Mouse (Mus musculus) neural tube, embryonic 15.5 days (tissue): ENCODE data around the gene Nr2c1. TPM values are rescaled to one million over a fixed set of nuclear protein-coding genes. Genes with fewer than 3 reads are reported as not detected.
A peak's percentile ranks its signal among the peaks of the same experiment; 100 is the strongest.

Experiments used
- ATAC-seq: fragments of 200-750 bp; cut with Nextera tagmentation; 2 replicates; pipeline ENCODE4 v1.8.0; 2017; ENCODE audit warnings: mild to moderate bottlenecking, moderate TSS enrichment, moderate library complexity; ENCODE audit not compliant: low FRiP score
- H3K27ac ChIP-seq: fragments of 300-500 bp; sonication (generic); replicated peaks from 2 replicates; pipeline ENCODE4 v1.5.1; 2015; ENCODE audit warnings: mild to moderate bottlenecking, inconsistent platforms
- H3K27me3 ChIP-seq: fragments of 300-500 bp; sonication (generic); replicated peaks from 2 replicates; pipeline ENCODE4 v1.6.1; 2015; ENCODE audit warnings: inconsistent platforms
- H3K36me3 ChIP-seq: fragments of 300-500 bp; sonication (generic); 2 replicates; pipeline ENCODE4 v1.6.1; 2015; ENCODE audit warnings: inconsistent platforms
- H3K4me1 ChIP-seq: fragments of 300-500 bp; sonication (generic); 2 replicates; pipeline ENCODE4 v1.6.1; 2015; ENCODE audit warnings: inconsistent platforms
- H3K4me2 ChIP-seq: fragments of 300-500 bp; sonication (generic); 2 replicates; pipeline ENCODE4 v1.6.1; 2015; ENCODE audit warnings: inconsistent platforms, mild to moderate bottlenecking, moderate library complexity
- H3K4me3 ChIP-seq: fragments of 300-500 bp; sonication (generic); replicated peaks from 2 replicates; pipeline ENCODE4 v1.5.1; 2015; ENCODE audit warnings: mild to moderate bottlenecking, inconsistent platforms
- H3K9ac ChIP-seq: fragments of 300-500 bp; sonication (generic); replicated peaks from 2 replicates; pipeline ENCODE4 v1.6.1; 2015; ENCODE audit warnings: mild to moderate bottlenecking, inconsistent platforms
- H3K9me3 ChIP-seq: fragments of 300-500 bp; sonication (generic); replicated peaks from 2 replicates; pipeline ENCODE4 v1.6.1; 2016; ENCODE audit warnings: inconsistent platforms
- WGBS: fragments of 180-500 bp; shearing (Covaris S2); methylation state at CpG from one replicate; pipeline ENCODE4 v1.1.7; 2015; ENCODE audit warnings: mixed read lengths; 5-methylcytosine and 5-hydroxymethylcytosine counted together
- polyA plus RNA-seq: library from polyadenylated mRNA; unstranded; fragments of >200 nt; fragmentation: Nextera tagmentation; extraction: Ambion mirVana; gene quantifications from 2 replicates; pipeline ENCODE4 v1.2.1, GENCODE M21; 2015

Gene Nr2c1
- polyA plus RNA-seq, 1 experiment from 2014 or later: 6.6 TPM

- no peak overlapping the region for H3K27ac ChIP-seq
- WGBS: 92% methylated on average over 7 of the region's 7 CpGs
- no peaks in the 10 kb centered on the region for H3K9me3 ChIP-seq
- no peaks in the 10 kb centered on the region; the same call in 1 of the 2 replicates for H3K36me3 ChIP-seq
- no peaks in the 10 kb centered on the region for H3K27me3 ChIP-seq
- no peak overlapping the region for H3K4me3 ChIP-seq
- H3K4me2 ChIP-seq: no peak overlapping the region
- ATAC-seq: no peak
- H3K9ac ChIP-seq: no peak overlapping the region
- no peaks in the 10 kb centered on the region; the same call in 1 of the 2 replicates for H3K4me1 ChIP-seq
Observed at GRCm38 (mm10) chr10:94118993-94119392, 28.8 kb upstream of the Nr2c1 start.

- no peaks in the 10 kb centered on the region; the same call in 1 of the 2 replicates for H3K36me3 ChIP-seq
- H3K27ac ChIP-seq: no peak overlapping the region
- H3K4me2 ChIP-seq: no peak overlapping the region
- no peaks in the 10 kb centered on the region for H3K27me3 ChIP-seq
- H3K4me1 ChIP-seq: no peaks in the 10 kb centered on the region; the same call in 1 of the 2 replicates
- no peak for ATAC-seq
- no peak overlapping the region for H3K9ac ChIP-seq
- 91% methylated on average over 9 of the region's 9 CpGs for WGBS
- H3K9me3 ChIP-seq: no peaks in the 10 kb centered on the region
- H3K4me3 ChIP-seq: no peak overlapping the region
Observed at GRCm38 (mm10) chr10:94120676-94121075, 27.1 kb upstream of the Nr2c1 start.

GRCm38 (mm10) chr10:94122595-94122994 lies 25.2 kb upstream of the Nr2c1 start:
- no peaks in the 10 kb centered on the region; the same call in 1 of the 2 replicates for H3K36me3 ChIP-seq
- H3K4me1 ChIP-seq: no peaks in the 10 kb centered on the region
- no peak overlapping the region for H3K4me3 ChIP-seq
- H3K27ac ChIP-seq: no peak overlapping the region
- no peaks in the 10 kb centered on the region for H3K27me3 ChIP-seq
- no peak overlapping the region for H3K4me2 ChIP-seq
- no peak overlapping the region for H3K9ac ChIP-seq
- ATAC-seq: no peak
- H3K9me3 ChIP-seq: no peaks in the 10 kb centered on the region
- 96% methylated on average over 7 of the region's 7 CpGs for WGBS

GRCm38 (mm10) chr10:94123581-94123980 lies 24.2 kb upstream of the Nr2c1 start:
- Histone ChIP-seq H3K9ac (no peak overlapping the region), H3K36me3 (no peaks in the 10 kb centered on the region; the same call in 1 of the 2 replicates), H3K4me3 (no peak overlapping the region), H3K4me1 (no peaks in the 10 kb centered on the region), H3K9me3 (no peaks in the 10 kb centered on the region), H3K27me3 (no peaks in the 10 kb centered on the region), H3K4me2 (no peak overlapping the region), H3K27ac (no peak overlapping the region)
- WGBS: 78% methylated on average over 5 of the region's 5 CpGs
- ATAC-seq: no peak

GRCm38 (mm10) chr10:94124376-94124775 lies 23.4 kb upstream of the Nr2c1 start:
- no peak for ATAC-seq
- no peaks in the 10 kb centered on the region for H3K9me3 ChIP-seq
- H3K27me3 ChIP-seq: no peaks in the 10 kb centered on the region
- H3K4me3 ChIP-seq: no peak overlapping the region
- H3K27ac ChIP-seq: no peak overlapping the region
- H3K4me2 ChIP-seq: no peak overlapping the region
- H3K9ac ChIP-seq: no peak overlapping the region
- peaks cover 5% of the 10 kb centered on the region; the same call in 1 of the 2 replicates for H3K4me1 ChIP-seq
- 82% methylated on average over 5 of the region's 5 CpGs for WGBS
- H3K36me3 ChIP-seq: no peaks in the 10 kb centered on the region; the same call in 1 of the 2 replicates

- Histone ChIP-seq H3K9me3 (no peaks in the 10 kb centered on the region), H3K36me3 (no peaks in the 10 kb centered on the region), H3K27ac (peak overlapping the region; percentile 60), H3K27me3 (no peaks in the 10 kb centered on the region), H3K4me2 (no peak overlapping the region), H3K4me1 (peaks cover 8% of the 10 kb centered on the region; the same call in 1 of the 2 replicates), H3K4me3 (no peak overlapping the region), H3K9ac (no peak overlapping the region)
- 8% methylated on average over 9 of the region's 9 CpGs for WGBS
- peak; percentile 77; the same call in 1 of the 2 replicates for ATAC-seq
Observed at GRCm38 (mm10) chr10:94129680-94130119, 18.1 kb upstream of the Nr2c1 start.

- H3K27me3 ChIP-seq: no peaks in the 10 kb centered on the region
- H3K4me2 ChIP-seq: no peak overlapping the region
- H3K27ac ChIP-seq: no peak overlapping the region
- no peaks in the 10 kb centered on the region for H3K9me3 ChIP-seq
- no peak overlapping the region for H3K9ac ChIP-seq
- H3K4me1 ChIP-seq: peaks cover 8% of the 10 kb centered on the region; the same call in 1 of the 2 replicates
- 77% methylated on average over 8 of the region's 8 CpGs for WGBS
- ATAC-seq: no peak
- H3K36me3 ChIP-seq: no peaks in the 10 kb centered on the region
- no peak overlapping the region for H3K4me3 ChIP-seq
Observed at GRCm38 (mm10) chr10:94133081-94133480, 14.7 kb upstream of the Nr2c1 start.

- H3K4me3 ChIP-seq: no peak overlapping the region
- H3K9me3 ChIP-seq: no peaks in the 10 kb centered on the region
- no peaks in the 10 kb centered on the region for H3K36me3 ChIP-seq
- H3K4me2 ChIP-seq: no peak overlapping the region
- no peaks in the 10 kb centered on the region for H3K27me3 ChIP-seq
- WGBS: 89% methylated on average over 7 of the region's 7 CpGs
- no peak overlapping the region for H3K27ac ChIP-seq
- peaks cover 8% of the 10 kb centered on the region; the same call in 1 of the 2 replicates for H3K4me1 ChIP-seq
- ATAC-seq: no peak
- no peak overlapping the region for H3K9ac ChIP-seq
Observed at GRCm38 (mm10) chr10:94133674-94134073, 14.1 kb upstream of the Nr2c1 start.

- Histone ChIP-seq H3K9ac (no peak overlapping the region), H3K9me3 (no peaks in the 10 kb centered on the region), H3K4me3 (no peak overlapping the region), H3K27me3 (no peaks in the 10 kb centered on the region), H3K36me3 (no peaks in the 10 kb centered on the region), H3K4me1 (no peaks in the 10 kb centered on the region), H3K27ac (no peak overlapping the region), H3K4me2 (no peak overlapping the region)
- WGBS: 90% methylated on average over 12 of the region's 12 CpGs
- no peak for ATAC-seq
Observed at GRCm38 (mm10) chr10:94134535-94135390, 13.1 kb upstream of the Nr2c1 start.

GRCm38 (mm10) chr10:94138890-94139482 lies 8.8 kb upstream of the Nr2c1 start:
- Histone ChIP-seq H3K27me3 (no peaks in the 10 kb centered on the region), H3K9ac (no peak overlapping the region), H3K4me2 (no peak overlapping the region), H3K36me3 (no peaks in the 10 kb centered on the region), H3K4me1 (no peaks in the 10 kb centered on the region), H3K27ac (no peak overlapping the region), H3K9me3 (no peaks in the 10 kb centered on the region), H3K4me3 (no peak overlapping the region)
- ATAC-seq: no peak
- 93% methylated on average over 10 of the region's 10 CpGs for WGBS

GRCm38 (mm10) chr10:94140227-94140931 lies 7.4 kb upstream of the Nr2c1 start:
- Histone ChIP-seq H3K9ac (no peak overlapping the region), H3K4me2 (no peak overlapping the region), H3K4me1 (peaks cover 7% of the 10 kb centered on the region; the same call in 1 of the 2 replicates), H3K4me3 (no peak overlapping the region), H3K36me3 (no peaks in the 10 kb centered on the region), H3K9me3 (no peaks in the 10 kb centered on the region), H3K27ac (no peak overlapping the region), H3K27me3 (no peaks in the 10 kb centered on the region)
- WGBS: 69% methylated on average over 3 of the region's 3 CpGs
- ATAC-seq: no peak
